Mouse (Mus musculus) midbrain, embryonic 12.5 days (tissue): ENCODE results near the gene Cpne1. TPM values are rescaled to one million over a fixed set of nuclear protein-coding genes. Genes with fewer than 3 reads are reported as not detected.
A peak's percentile ranks its signal among the peaks of the same experiment; 100 is the strongest.
"Not testable (repeated sequence)": the region's sequence is repeated elsewhere in the genome, so short reads cannot be mapped to it uniquely, and the experiment has no call there.

ENCODE experiments used
- ATAC-seq: fragments of 200-750 bp; cut with Nextera tagmentation; 2 replicates; pipeline ENCODE4 v1.8.0; 2017; ENCODE audit warnings: low read depth, moderate TSS enrichment, moderate library complexity; ENCODE audit not compliant: low FRiP score
- H3K27ac ChIP-seq: fragments of 300-500 bp; sonication (generic); replicated peaks from 2 replicates; pipeline ENCODE4 v1.5.1; 2016; ENCODE audit warnings: mild to moderate bottlenecking
- H3K27me3 ChIP-seq: fragments of 300-500 bp; sonication (generic); 2 replicates; pipeline ENCODE4 v1.6.1; 2016; ENCODE audit warnings: mild to moderate bottlenecking
- H3K36me3 ChIP-seq: fragments of 300-500 bp; sonication (generic); 2 replicates; pipeline ENCODE4 v1.6.1; 2016
- H3K4me1 ChIP-seq: fragments of 300-500 bp; sonication (generic); 2 replicates; pipeline ENCODE4 v1.6.1; 2016
- H3K4me2 ChIP-seq: fragments of 300-500 bp; sonication (generic); replicated peaks from 2 replicates; pipeline ENCODE4 v1.6.1; 2016; ENCODE audit warnings: mild to moderate bottlenecking, moderate library complexity
- H3K4me3 ChIP-seq: fragments of 300-500 bp; sonication (generic); 2 replicates; pipeline ENCODE4 v1.5.1; 2016; ENCODE audit warnings: mild to moderate bottlenecking
- H3K9ac ChIP-seq: fragments of 300-500 bp; sonication (generic); replicated peaks from 2 replicates; pipeline ENCODE4 v1.6.1; 2016; ENCODE audit warnings: mild to moderate bottlenecking, moderate library complexity
- H3K9me3 ChIP-seq: fragments of 300-500 bp; sonication (generic); 2 replicates; pipeline ENCODE4 v1.6.1; 2016; ENCODE audit warnings: mild to moderate bottlenecking
- WGBS: fragments of 180-500 bp; shearing (Covaris S2); methylation state at CpG from one replicate; pipeline ENCODE4 v1.1.7; 2016; 5-methylcytosine and 5-hydroxymethylcytosine counted together
- polyA plus RNA-seq: library from polyadenylated mRNA; unstranded; fragments of >200 nt; fragmentation: Nextera tagmentation; extraction: Ambion mirVana; gene quantifications from 2 replicates; pipeline ENCODE4 v1.2.1, GENCODE M21; 2016

Gene Cpne1
- polyA plus RNA-seq, 1 experiment from 2014 or later: 55.5 TPM

DNA sequence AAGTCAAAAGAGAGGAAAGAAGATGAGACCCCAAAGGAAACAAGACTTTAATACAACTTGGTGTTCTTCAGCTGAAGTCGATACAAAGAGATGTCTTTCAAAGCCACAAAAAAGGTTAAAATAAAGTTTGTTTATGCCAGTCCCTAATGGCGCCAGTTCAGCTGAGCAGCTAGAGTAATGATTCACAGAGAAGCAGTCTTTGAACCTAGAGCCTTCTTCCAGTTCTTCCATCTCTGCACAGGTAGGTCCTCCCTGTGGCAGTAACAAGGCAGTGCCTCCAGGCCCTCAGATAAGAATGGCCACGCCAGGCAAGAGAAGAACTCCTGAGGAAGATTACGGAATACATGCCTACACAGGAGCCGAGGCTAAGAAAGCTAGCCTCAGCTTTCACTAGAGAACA, 12.0 kb upstream of the Cpne1 start:
- peaks cover 11% of the 10 kb centered on the region for H3K36me3 ChIP-seq

DNA sequence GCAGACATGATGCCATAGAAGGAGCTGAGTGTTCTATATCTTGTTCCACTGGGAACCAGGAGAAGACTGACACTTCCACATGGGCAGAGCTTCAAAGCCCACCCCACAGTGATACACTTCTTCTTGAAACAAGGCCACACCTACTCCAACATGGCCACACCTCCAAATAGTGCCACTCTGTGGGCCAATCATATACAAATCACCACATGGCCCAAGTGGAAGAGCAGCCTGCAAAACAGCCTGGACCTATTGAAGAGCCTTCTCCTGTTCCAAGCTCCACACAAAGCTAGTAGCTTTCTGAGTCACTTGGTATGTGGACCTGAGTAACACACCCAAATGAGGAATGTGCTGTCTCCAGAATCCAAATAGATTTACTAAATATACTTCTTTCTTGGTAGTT, 7.8 kb upstream of the Cpne1 start:
- no peak overlapping the region for H3K4me2 ChIP-seq
- H3K9me3 ChIP-seq: no peaks in the 10 kb centered on the region
- H3K27ac ChIP-seq: no peak overlapping the region
- no peaks in the 10 kb centered on the region for H3K27me3 ChIP-seq
- H3K9ac ChIP-seq: no peak overlapping the region
- no peak overlapping the region for H3K4me3 ChIP-seq
- H3K4me1 ChIP-seq: no peaks in the 10 kb centered on the region
- H3K36me3 ChIP-seq: peaks cover 11% of the 10 kb centered on the region
- no peak for ATAC-seq

More for the DNA sequence above, 12.0 kb upstream of the Cpne1 start:
- no peak overlapping the region for H3K4me2 ChIP-seq
- no peak overlapping the region for H3K4me3 ChIP-seq
- H3K4me1 ChIP-seq: no peaks in the 10 kb centered on the region
- H3K27ac ChIP-seq: no peak overlapping the region
- no peaks in the 10 kb centered on the region for H3K27me3 ChIP-seq
- ATAC-seq: no peak
- 93% methylated on average over 5 of the region's 5 CpGs for WGBS
- no peaks in the 10 kb centered on the region for H3K9me3 ChIP-seq
- no peak overlapping the region for H3K9ac ChIP-seq

DNA sequence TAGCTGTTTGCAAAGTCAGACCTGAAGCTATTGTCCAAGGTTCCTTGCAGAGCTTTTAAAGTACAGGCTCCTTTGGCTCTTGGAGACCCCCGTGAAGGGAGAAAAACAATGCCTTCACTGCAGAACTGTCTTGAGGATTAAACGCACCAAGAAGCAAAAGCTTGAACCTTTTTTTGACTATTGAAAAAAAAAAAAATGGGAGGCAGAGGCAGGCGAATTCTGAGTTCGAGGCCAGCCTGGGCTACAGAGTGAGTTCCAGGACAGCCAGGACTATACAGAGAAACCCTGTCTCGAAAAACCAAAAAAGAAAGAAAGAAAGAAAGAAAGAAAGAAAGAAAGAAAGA, 287 bp upstream of the Cpne1 start:
- WGBS: 19% methylated on average over 5 of the region's 5 CpGs
- peak overlapping the region; percentile 53 for H3K4me2 ChIP-seq
- peak overlapping the region; percentile 96 for H3K4me3 ChIP-seq
- H3K9me3 ChIP-seq, H3K36me3 ChIP-seq, ATAC-seq, H3K27me3 ChIP-seq: not testable (repeated sequence)
- peak overlapping the region; percentile 81 for H3K27ac ChIP-seq
- H3K9ac ChIP-seq: peak overlapping the region; percentile 96
- peaks cover 11% of the 10 kb centered on the region for H3K4me1 ChIP-seq

DNA sequence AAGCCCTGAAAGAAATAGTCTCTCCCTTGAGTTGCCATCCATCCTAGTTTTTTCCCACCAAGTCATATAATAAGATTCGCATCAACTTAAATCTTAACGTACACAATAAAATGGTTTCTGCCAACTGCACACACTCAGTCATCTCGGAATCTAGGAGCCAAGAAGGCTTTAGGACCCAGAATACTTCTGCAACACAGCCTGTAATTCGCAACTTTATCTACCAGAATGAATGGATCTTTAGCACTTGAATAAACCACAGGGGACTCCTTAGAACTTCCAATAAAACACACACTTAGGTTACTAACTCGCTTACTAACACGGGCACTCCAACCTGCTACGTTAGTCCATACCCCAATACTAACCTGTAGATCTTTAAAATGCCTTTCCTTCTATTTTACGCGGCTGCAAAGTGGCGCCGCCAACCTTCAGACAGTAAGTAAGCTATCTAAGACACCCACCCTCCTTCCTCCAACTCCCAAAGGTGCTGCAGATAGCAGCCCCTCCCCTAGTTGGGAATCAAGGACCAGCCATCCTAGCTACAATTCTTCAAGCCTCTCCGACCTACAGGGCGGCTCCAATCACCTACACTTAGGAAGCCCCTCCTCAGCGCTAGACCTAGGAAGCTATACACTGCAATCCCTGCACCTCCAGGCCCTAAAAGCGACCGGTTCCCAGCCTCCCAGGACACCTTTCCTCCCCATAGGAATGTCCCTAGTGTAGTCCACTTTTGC, 973 bp downstream of the Cpne1 start:
- ATAC-seq: peak; percentile 69

DNA sequence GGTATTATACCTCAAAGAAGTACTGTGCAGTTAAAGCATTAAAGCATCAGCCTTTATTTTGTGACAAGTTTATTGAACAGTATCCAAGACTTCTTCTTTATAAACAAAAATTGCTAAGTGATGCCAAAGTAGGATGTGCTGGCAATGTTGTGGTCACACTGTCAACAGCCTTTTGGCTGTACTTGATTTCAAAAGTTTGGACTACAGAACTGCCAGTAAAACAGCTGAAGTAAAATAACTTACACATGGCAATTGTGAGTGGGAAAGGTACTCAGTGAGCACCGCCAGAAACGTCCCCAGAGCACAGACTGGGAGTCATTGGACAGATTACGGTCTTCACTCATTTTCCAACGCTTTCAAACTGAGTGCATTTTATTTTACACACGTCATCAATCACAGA, 19.8 kb downstream of the Cpne1 start:
- Histone ChIP-seq H3K9ac (no peak overlapping the region), H3K27ac (no peak overlapping the region), H3K9me3 (no peaks in the 10 kb centered on the region), H3K27me3 (no peaks in the 10 kb centered on the region), H3K4me3 (no peak overlapping the region), H3K36me3 (peaks cover 23% of the 10 kb centered on the region), H3K4me1 (peaks cover 19% of the 10 kb centered on the region), H3K4me2 (no peak overlapping the region)
- 94% methylated on average over 5 of the region's 5 CpGs for WGBS
- ATAC-seq: no peak

More for the DNA sequence above, 973 bp downstream of the Cpne1 start:
- Histone ChIP-seq H3K9me3 (no peaks in the 10 kb centered on the region), H3K4me2 (peak overlapping the region; percentile 66), H3K27me3 (no peaks in the 10 kb centered on the region), H3K27ac (peak overlapping the region; percentile 81), H3K36me3 (peaks cover 7% of the 10 kb centered on the region; the same call in 1 of the 2 replicates), H3K4me1 (peaks cover 15% of the 10 kb centered on the region), H3K4me3 (peak overlapping the region; percentile 96), H3K9ac (peak overlapping the region; percentile 96)
- WGBS: under 1% methylated on average over 16 of the region's 16 CpGs

DNA sequence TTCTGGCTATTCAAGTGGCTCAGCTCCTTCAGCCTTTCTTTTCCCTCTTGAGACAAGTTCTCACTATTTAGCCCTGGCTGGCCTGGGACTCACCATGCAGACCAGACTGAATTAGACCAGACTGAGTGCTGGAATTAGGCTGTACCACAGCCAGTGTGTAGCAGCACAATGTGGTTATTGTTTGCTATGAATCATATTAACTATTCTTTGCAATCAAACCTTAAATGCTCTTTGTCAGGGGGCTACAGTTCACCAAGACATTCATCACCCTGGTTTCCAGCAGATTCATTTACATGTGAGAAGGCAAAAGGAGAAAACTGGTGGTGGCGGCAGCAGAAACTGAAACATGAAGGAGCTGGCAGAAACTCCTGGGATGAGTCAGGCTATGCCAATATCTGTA, 22.0 kb downstream of the Cpne1 start:
- Histone ChIP-seq H3K4me3 (no peak overlapping the region), H3K27me3 (no peaks in the 10 kb centered on the region), H3K4me1 (peaks cover 19% of the 10 kb centered on the region), H3K36me3 (0 out of 2 replicates have a peak, but pooled peaks cover 2% of the 10 kb centered on the region), H3K4me2 (no peak overlapping the region), H3K9ac (no peak overlapping the region), H3K9me3 (no peaks in the 10 kb centered on the region), H3K27ac (peak overlapping the region; percentile 58)
- WGBS: 54% methylated on average over 1 of the region's 1 CpGs
- ATAC-seq: peak; percentile 65

DNA sequence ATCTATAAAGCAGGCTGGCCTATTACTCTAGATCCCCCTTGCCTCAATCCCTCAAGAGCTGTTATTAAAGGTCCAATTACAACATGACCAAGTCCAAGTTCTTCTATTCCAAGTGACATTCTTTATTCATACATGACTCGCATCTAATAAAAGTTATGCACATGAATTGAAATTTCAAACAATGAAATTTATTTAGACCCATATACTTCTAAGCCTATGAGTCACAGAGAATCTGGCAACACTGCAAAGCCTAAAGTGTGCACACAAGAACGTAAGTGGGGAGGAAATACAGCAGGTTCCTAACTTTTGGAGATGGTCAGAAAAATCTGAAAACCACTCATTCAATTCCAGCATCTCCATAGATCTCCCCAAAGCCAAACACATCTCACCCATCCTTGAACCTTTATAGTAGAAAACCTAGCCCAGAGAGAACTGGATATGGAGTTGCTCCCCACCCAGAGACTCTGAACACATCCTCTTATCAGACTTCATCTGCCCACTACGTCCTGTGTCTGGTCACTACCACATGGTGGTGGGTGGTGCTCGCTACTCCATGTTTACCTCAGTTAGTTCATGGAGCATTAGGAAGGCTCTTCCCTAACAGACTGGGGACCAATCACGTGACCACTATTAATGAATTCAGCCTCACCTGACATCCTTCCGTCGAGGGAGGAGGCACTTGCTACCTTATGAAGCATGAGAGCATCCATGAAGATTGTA, 24.2 kb downstream of the Cpne1 start:
- 91% methylated on average over 7 of the region's 7 CpGs for WGBS
- Histone ChIP-seq H3K9me3 (no peaks in the 10 kb centered on the region), H3K4me3 (no peak overlapping the region), H3K4me2 (no peak overlapping the region), H3K4me1 (peaks cover 19% of the 10 kb centered on the region), H3K27ac (no peak overlapping the region), H3K27me3 (no peaks in the 10 kb centered on the region), H3K9ac (no peak overlapping the region), H3K36me3 (no peaks in the 10 kb centered on the region)
- ATAC-seq: no peak

DNA sequence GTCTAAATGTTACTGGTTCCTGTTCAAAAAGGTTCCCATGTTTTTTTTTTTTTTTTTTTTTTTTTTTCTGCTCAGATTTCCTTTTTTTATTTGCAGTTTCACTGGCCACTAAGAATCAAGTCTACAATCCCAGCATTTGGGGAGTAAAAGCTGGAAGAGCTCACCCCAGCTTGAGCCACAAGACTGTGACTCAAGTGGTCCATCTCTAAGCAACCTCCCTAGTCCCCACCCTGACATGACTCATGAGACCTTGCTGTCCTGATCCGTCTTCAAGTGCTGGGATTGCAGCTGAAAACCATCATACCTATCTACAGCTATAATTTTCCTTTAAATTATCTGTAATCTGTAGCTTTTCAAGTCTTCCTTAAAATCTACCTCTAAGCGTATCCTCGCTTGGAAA, 27.2 kb downstream of the Cpne1 start:
- peaks cover 6% of the 10 kb centered on the region for H3K4me1 ChIP-seq
- no peak overlapping the region for H3K4me2 ChIP-seq
- no peaks in the 10 kb centered on the region for H3K9me3 ChIP-seq
- WGBS: 92% methylated on average over 3 of the region's 3 CpGs
- no peaks in the 10 kb centered on the region for H3K27me3 ChIP-seq
- no peak overlapping the region for H3K9ac ChIP-seq
- peaks cover 1% of the 10 kb centered on the region; the same call in 1 of the 2 replicates for H3K36me3 ChIP-seq
- H3K4me3 ChIP-seq: no peak overlapping the region
- no peak for ATAC-seq
- H3K27ac ChIP-seq: no peak overlapping the region

DNA sequence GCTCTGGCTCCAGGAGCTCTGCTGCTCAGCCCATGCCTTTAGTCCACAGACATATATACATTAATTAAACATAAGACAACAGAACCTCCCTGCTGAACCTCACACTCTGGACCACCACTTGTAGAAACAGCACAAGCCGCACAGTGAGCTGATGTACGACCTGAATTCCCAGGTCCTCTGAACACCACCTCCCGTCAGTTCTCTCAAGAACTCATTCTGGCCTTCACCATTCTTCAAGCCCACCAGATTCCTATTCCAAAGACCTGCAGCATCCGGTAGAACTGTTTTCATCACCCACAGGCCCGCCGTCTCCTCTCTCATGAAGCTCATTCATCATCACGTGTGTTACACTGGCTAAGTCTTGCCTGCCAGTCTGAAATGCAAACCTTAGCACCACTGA, 31.4 kb downstream of the Cpne1 start:
- Histone ChIP-seq H3K4me2 (no peak overlapping the region), H3K27me3 (no peaks in the 10 kb centered on the region), H3K27ac (no peak overlapping the region), H3K4me1 (0 out of 2 replicates have a peak, but pooled peaks cover 2% of the 10 kb centered on the region), H3K9ac (no peak overlapping the region), H3K36me3 (peaks cover 43% of the 10 kb centered on the region), H3K9me3 (no peaks in the 10 kb centered on the region), H3K4me3 (no peak overlapping the region)
- no peak for ATAC-seq
- 93% methylated on average over 7 of the region's 7 CpGs for WGBS

DNA sequence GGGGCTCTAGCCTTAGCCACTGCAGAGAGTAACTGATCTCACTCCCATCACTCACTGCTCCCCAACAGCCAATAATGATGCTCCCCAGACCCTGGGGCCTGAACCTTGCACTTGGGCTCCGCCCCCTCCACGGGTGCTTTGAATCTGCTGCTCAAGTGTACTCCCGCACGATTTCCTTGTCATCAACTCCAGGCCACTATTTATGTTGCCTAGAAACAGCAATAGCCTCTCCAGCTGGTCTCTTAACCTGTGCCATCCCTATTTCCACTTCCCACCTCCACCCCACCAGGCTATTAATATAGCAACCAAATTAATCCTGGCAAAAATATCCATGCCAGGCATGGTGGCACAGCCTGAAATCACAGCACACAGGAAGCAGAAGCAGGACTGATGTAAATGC, 32.1 kb downstream of the Cpne1 start:
- ATAC-seq: no peak
- Histone ChIP-seq H3K36me3 (peaks cover 50% of the 10 kb centered on the region), H3K4me1 (0 out of 2 replicates have a peak, but pooled peaks cover 2% of the 10 kb centered on the region), H3K4me2 (no peak overlapping the region), H3K27me3 (no peaks in the 10 kb centered on the region), H3K27ac (no peak overlapping the region), H3K9ac (no peak overlapping the region), H3K9me3 (no peaks in the 10 kb centered on the region), H3K4me3 (no peak overlapping the region)
- 71% methylated on average over 4 of the region's 4 CpGs for WGBS

DNA sequence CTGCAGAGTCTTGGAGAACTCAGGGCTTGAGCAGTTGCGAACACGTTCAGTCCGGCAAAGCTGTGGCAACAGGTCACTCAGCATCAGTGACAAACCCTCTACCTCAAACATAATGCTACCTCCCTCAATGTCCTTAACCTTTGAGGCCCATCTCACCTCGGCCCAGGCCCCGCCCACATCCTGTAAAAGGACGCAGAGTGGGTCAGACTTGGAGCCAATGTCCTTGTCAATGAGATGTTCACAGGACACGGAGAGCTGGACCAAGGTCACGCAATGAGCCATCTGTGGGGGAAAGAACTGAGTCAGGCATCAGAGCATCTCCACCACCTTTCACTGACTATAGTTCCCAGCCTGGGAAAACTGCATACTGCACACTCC, 32.6 kb downstream of the Cpne1 start:
- no peak overlapping the region for H3K4me2 ChIP-seq
- no peaks in the 10 kb centered on the region for H3K27me3 ChIP-seq
- H3K4me1 ChIP-seq: 0 out of 2 replicates have a peak, but pooled peaks cover 2% of the 10 kb centered on the region
- no peak overlapping the region for H3K27ac ChIP-seq
- H3K9me3 ChIP-seq: no peaks in the 10 kb centered on the region
- peaks cover 55% of the 10 kb centered on the region for H3K36me3 ChIP-seq
- no peak overlapping the region for H3K9ac ChIP-seq
- no peak overlapping the region for H3K4me3 ChIP-seq
- ATAC-seq: no peak
- 91% methylated on average over 8 of the region's 8 CpGs for WGBS

DNA sequence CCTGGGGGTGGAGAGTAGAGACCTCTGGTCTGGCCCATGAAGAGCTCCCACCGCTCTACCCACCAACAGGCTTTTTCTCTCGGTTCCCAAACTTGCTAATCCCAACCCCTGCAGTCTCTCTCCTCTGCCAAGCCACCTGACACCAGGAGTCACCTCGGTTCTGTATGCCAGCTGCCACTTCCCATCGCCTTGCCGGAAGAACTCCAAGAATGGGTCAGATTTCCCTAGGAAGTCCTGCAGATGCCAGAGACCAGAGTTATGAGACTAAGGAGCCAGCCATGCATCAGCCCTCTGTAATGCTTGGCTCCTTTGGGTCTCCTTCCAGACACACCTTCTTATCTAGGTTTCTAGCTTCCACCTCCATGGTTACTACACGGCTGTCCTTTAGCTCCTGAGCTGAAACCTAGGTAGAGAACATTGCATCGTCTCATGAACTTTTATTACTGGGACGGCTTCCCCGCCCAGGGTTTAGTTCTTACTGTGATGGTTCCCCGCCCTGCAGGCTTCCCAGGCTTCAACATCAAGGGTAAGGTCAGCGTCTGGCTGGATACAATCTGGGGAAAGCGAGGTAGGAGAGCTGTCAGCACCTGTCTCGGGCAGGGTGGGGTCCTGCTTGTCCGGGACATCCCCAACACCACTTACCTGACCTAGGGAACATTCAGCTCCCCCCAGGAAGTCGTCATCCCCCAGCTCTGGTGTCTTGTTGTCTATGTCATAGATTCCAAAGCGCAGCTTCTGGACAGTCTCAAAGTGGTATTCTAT, 33.2 kb downstream of the Cpne1 start:
- ATAC-seq: no peak
- no peaks in the 10 kb centered on the region for H3K27me3 ChIP-seq
- no peak overlapping the region for H3K9ac ChIP-seq
- no peak overlapping the region for H3K4me3 ChIP-seq
- no peaks in the 10 kb centered on the region for H3K9me3 ChIP-seq
- H3K4me2 ChIP-seq: no peak overlapping the region
- H3K4me1 ChIP-seq: 0 out of 2 replicates have a peak, but pooled peaks cover 2% of the 10 kb centered on the region
- WGBS: 95% methylated on average over 16 of the region's 16 CpGs
- no peak overlapping the region for H3K27ac ChIP-seq
- peaks cover 61% of the 10 kb centered on the region for H3K36me3 ChIP-seq
